Mouse (Mus musculus) natural killer cell, adult 2 months (primary cell): Measurements from ENCODE around the gene Tekt5.

ENCODE experiments used
- DNase-seq, 2 experiments: peaks; one replicate each; pipeline ENCODE4 v3.0.0; 2022; ENCODE audit warnings: low spot score in 2 of 2

Gene Tekt5

DNA sequence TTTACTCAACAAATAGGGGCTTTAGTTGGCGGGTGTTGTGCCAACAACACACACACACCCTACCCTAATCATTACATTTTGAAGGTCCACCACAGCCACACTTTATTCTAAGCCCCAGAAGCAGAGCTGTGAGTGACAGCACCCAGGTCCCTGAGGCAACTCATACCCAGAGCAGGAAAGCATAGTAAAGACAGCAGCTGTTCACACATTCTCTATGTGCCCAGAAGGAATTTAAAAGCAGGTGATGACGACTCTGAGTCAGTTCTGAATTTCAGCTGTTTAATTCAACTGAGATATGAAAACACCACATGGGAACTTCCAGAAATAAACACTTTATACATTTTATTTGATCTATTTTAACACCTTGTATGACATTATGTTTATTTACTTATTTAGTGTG lies 15.8 kb downstream of the Tekt5 start:
- no peak for DNase-seq

DNA sequence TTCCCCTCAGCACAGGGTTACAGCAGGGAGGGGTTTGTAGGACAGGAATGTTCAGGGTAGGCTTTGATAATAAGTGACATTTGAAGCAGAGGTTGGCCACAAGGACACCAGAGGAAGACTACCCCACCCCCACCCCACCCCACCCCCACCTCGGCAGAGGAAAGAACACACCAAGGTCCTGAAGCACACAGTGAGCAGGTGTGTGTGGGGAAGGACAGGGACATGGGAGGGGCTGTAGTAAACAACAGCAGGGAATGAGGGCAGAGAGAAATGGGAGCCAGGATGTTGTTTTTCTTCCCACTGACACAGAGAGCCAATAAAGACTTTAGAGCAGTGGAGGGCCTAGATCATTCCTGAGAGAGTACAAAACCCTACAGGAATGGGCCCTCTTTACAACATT lies 18.0 kb downstream of the Tekt5 start:
- no peak for DNase-seq

DNA sequence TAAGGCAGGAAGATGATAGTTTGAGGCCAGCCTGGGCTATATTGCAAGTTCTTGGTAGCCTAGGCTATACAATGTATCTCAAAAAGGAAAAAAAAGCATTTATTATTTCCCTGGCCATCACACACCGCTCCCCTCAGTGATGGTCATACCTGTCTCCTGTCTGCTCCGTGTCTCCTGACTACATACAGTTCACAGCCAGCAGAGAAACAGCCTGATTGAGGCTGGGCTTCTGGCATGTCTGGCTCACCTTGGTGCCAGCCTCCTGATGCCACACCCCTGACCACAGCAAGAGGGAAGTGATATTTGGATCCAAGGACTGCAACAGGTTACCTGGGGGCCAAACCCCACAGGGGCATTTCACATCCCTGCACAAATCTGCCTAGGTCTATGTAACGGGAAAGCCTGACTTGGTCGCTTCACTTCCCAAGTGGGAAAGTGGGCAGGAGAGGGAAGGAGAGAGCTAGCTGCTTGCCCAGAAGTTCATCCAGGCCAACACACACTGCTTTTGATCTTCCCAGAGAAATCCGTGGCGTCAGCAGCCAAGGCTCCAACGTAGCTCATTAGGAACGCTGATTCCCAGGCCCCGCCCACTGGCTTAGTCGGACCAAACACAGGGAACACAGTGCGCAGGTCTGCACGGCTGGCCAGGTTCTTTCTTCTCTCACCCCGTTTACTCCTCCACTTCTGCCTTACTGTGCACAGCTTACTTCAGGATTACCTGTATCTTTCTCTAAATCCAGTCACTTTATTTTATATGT lies 20.9 kb downstream of the Tekt5 start:
- no peak for DNase-seq

DNA sequence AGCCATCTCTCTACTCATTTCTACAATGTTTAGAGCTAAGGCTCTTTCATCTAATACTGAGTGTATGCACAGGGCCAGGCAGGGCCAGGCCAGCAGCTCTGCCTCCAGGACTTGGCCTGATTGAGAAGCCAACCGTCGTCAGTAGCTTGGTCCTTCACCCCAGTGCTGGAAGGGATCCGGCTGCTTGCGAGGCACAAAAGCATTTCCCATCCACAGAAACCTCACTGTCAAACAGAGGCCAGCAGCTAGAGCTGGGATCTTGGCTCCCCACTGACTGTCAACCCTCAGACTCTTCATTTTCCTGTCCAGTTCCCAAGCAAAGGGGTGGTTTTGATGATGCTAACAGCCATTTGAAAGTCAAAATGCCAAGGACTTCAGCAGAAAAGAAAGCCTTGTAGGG lies 22.9 kb downstream of the Tekt5 start:
- DNase-seq: no peak

DNA sequence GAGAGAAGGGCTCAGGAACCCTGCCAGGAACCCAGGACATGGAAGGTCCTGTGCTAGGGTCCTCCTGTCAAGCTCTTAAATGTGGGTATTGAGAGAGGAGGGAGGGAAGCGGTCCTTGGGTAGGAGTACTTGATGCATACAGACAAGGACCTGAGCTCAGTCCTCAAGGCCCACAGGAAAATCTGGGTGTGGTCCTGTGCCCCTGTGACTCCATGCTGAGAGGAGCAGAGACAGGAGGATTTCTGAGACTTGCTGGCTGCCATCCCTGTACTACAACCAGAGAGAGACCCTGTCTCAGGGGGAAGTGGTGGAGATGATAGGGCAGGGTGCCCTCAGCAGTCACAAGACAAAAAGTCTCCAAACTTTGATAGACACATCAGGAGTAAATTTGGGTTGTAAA lies 25.3 kb downstream of the Tekt5 start:
- DNase-seq: no peak

DNA sequence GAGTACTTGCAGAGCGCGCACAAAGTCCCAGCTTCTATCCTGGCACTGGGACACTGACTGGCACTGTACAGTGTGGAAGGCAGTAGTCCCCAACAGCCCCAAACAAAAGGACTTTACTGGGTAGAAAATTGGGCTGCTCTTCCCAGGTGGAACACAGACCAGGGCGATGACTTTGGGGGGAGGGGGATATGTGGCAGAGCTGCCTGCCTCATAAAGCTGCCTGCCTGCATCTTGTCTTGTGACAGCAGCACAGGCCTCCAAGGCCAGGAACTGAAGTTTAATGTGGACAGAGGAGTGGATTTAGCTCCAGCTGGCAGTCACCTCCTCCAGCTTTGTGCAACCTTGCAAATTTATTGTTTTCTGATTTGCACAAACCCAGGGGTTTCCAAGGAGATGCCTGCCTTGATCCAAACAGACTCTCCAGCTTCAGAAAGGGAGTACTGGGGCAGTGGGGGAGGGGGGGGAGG lies 25.8 kb downstream of the Tekt5 start:
- no peak for DNase-seq

DNA sequence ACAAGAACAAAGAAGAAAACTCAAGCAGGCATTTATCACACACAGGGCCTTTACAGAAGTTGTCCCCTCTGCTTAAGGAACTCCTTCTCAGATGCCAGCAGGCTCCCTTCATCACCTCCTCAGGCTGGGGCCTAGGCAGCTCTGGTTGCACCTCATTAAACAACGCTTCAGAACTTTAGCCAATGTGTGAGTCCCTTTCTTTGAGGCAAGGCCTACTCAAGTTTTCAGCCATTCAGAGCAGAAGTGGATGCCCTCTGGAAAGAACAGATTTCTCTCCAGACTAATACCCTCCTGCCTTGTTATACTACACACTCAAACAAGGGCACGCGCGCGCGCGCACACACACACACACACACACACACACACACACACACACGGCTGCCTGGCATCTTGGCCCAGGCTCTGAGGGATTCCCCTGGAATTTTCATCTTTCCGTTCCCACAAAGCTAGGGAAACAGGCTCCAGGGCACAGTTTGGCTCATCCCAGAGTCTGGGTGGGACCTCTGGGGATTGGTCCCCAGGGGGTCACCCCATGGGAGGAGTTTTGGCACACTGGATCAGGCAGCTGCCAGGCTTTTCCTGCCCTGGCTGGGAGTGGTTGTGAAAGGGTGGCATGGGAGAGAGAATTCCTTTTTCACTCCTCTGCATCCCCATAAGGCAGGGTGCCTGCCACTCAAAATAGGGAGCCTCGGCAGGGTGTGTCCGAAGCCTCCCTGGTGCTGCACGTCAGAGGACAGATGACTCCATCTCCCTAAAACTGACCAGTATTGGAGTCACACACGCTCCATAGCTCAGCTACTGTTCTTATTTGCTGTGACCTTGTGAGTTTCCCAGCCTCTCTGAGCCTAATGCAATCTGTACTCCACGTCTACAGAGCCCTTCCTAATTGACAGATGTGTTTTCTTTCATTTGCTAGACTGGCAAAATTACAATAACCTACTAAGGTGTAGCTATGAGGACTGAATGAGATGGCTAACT lies 28.8 kb downstream of the Tekt5 start:
- DNase-seq: no peak

DNA sequence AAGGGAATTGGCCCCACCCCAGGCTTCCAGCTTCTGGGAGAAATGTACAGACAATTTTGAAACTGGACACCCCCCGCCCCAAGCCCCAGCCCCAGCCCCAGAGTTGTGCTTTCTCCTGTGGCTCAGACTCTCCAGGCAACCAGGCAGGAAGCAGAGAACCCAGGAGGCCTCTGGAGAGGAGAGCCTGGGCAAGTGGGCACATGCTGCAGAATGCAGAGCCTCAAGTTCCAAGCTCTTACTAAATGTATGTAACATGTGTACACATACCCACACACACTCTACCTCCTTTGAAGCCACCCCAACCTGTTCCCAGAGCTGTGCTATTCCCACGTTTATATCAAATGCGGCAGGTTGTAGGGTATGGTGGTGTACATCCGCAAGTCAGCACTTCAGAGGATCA lies 29.5 kb downstream of the Tekt5 start:
- DNase-seq: no peak

DNA sequence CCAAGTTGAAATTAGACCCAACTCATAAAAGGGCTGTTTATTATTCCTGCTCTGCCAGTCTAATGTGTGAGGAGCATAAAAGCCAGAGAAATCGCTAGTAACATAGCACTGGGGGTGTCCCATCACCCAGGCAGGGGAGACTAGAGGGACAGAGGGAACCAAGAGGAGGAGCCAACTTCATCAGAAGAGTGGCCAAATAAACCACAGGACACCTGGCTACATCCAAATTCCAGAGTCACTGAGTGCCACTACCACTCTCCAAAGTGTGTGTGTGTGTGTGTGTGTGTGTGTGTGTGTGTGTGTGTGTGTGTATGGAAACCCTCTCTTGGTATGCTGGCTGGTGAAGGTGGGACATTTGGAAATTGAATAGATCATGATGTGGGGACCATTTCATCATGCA lies 32.2 kb downstream of the Tekt5 start:
- DNase-seq: no peak

DNA sequence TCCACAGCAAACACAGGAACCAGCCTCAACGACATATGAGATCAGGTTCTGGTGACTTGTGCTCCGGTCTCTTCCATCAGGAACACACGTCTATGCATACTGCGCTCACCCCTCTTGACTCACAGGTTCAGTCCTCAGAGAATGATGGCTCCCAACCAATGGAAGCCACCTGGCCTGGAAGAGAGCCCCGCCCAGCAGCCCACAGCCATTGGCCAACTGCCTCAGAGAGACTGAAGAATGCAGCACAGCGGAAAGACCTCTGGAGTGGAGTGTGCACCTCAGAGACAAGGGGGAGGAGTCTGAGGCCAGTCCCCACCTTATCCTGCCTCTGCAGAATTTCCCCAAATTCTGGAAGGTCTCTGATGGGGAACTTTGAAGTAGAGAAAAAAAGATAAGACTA lies 36.0 kb downstream of the Tekt5 start:
- no peak for DNase-seq

DNA sequence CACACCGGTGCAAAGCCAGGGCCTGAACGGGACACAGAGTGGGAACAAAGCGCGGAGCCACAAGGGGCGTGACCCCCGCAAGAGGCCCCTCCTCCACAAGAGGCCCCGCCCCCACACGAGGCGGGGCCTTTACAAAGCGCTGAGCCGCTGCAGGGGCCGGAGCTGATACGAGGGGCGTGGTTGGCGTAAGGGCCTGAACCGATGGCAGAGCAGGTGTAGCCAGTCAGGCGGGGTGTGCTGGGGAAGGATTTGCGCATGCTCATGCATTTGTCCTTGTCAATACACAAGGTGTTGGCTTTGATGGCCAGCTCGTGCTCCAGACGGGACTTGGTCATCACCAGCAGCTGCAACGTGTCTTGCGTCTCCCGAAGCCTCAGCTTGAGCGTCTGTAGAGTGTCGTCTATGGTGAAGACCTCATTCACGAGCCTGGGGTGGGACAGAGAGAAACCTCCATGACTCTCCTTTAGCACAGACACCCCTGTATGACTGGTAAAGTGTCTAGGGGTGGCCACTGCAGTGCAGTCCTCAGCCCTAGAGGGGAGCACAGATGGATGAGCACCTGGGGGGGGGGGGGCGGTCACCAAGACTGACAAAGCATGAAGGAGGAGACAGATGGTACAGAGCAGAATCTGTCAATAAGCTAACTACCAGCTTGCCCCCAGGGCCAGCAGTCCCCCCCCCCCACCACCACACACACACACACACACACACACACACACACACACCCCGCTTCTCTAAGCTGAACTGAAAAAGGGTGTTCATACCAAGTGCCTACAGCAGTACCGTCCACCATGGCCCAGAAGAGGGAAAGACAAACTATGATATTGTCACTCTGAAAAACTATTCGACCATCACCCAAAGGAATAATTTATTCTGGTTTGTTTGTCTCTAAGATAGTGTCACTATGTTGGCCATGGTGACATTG lies 37.0 kb downstream of the Tekt5 start:
- peak in 1 of 2 experiments; percentile 15 for DNase-seq

DNA sequence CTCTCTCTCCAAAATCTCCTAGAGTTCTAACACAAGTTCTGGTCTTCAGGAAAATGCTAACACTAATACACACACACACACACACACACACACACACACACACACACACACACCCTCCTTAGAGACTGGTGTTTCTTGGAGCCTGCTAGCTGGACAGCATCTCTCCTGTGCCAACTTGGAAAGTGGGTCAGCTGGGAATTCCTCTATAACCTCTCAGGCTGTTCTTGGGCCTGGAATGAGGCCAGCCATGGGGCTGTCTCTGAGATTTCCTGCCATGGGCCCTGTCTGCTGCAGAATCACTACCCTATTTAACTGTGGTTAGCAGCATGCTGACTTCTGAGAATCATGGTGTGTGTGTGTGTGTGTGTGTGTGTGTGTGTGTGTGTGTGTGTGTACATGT lies 40.3 kb downstream of the Tekt5 start:
- no peak for DNase-seq

DNA sequence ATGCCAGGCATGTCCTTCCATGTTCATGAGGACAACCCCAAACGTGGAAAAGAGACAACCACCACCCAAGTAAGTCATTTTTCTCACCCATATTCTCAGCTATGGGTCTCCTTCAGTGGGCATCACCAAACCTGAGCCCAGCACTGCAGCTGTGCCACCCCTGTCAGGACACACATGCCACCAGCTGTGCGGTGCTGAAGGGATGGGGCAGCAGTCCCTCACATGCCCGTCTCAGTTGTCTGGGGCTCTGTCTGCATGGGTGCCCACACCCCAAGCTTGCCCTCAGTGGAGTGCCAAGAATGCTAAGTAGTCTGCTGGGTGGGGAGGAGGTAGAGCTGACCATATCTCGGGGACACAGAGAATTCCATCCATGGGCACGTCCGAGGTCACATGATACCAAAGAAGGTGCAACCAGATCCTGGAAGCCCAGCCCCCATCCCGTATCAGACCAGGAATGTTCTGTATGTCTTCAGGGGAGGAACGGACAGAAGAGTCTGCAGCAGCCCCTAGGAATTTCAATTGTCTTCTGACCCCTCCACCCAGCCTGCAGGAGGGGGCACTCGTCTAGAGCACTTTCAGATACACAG lies 44.1 kb downstream of the Tekt5 start:
- DNase-seq: no peak

DNA sequence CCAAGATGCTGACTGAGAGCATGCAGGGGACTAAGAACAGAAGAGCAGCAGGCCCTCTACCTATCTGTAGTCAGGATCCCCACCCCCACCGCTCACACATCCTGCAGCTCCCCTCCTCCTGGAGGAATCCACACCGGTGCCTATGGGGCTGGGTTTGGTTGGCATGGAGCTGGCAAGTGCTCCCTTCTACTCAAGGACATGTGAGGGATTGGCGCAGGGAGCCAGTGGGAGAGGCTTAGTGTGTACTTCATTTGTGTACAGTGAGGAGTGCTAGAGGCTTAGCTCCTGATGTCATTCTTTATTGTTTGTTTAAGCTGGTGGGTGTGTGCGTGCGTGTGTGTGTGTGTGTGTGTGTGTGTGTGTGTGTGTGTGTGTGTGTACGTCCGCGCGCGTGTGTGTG lies 45.4 kb downstream of the Tekt5 start:
- DNase-seq: no peak

DNA sequence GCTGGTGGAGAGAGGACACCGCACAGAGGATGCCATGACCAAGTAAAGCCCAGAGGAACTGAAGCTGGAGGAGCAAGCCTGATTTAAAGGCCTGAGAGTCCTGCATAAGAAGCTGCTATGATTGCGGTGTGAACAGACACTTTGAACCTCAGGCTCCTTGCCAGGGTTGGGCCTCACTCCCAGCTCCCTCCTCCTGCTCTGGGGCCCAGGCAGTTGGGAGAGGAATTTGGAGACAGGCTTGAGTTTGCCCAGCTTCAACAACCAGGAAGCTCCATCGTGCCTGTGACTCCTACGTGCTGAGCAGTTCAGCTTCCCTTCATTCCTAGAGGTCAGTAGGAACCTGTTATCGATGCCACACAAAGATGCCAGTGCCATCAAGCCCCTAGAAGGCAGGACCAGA lies 45.9 kb downstream of the Tekt5 start:
- DNase-seq: no peak

DNA sequence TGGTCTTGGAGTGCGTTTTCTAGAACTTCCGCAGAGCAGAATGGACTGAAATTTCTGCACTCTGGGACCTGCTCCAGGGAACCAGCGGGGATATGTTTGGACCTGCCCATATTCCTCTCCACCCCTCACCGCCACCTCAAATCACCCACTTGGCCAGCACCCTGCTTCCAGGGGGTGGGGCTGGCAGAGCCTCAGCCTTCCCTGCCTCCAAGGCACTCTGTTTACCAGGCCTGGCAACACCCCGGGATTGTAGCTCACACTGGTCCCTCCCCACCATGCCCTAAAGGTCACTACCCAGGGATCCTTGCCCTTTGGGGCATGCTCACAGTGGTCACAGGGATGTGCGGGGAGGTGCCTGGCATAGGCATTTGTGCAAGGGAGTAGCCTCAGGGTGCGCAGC lies 47.7 kb downstream of the Tekt5 start:
- DNase-seq: no peak

DNA sequence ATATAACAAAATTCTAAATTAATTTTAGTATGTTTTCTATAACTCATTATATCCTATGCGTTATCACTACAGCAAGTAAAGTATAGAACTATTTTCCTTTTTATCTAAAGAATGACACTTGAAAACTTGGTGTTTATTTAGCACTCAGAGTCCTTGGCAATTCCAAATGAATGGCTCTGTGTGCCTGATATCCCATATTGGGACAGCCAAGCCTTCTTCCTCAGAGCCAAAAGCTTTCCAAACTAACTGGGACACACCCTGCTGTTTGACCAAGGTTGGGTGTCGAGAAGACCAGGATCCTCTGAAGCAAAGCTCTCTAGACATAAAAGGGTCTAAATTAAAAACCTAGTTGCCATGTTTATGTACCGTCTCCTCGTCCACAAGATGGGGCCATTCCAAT lies 54.2 kb downstream of the Tekt5 start:
- DNase-seq: no peak

DNA sequence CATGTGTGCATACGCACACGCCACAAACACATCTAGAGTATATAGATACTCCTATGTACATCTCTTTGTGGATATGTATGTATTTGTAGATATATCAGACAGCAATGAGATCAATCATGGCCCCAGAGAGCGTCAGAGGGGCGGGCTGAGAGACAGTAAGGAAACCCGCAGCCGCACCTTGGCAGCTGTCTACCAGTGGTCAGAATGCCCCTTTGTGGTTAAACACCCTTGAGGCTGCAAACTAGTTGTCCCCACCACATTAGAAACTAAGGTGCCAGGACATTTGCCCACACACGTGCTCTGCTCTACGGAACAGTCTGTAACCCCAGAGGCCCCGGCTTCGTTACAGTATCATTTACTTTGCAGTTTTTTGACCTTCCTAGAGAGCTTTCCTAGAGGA lies 55.4 kb downstream of the Tekt5 start:
- no peak for DNase-seq

DNA sequence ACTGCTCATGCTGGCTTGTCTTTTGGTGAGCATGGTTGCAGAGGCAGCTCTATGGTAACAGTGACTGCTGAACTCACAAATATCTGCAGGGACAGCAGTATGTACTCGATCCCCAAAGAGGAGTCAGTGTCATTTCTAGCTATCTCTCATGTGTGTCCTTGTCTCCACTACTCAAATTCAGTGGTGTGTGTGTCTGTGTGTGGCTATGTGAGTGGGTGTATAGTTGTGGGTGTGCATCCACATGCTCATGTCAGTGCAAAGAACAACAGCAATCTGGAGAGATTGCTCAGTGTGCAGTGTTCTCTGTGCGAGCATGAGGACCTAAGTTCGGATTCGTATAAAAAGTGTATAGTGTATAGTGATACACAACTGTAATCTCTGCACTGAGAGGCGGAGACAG lies 56.7 kb downstream of the Tekt5 start:
- no peak for DNase-seq

DNA sequence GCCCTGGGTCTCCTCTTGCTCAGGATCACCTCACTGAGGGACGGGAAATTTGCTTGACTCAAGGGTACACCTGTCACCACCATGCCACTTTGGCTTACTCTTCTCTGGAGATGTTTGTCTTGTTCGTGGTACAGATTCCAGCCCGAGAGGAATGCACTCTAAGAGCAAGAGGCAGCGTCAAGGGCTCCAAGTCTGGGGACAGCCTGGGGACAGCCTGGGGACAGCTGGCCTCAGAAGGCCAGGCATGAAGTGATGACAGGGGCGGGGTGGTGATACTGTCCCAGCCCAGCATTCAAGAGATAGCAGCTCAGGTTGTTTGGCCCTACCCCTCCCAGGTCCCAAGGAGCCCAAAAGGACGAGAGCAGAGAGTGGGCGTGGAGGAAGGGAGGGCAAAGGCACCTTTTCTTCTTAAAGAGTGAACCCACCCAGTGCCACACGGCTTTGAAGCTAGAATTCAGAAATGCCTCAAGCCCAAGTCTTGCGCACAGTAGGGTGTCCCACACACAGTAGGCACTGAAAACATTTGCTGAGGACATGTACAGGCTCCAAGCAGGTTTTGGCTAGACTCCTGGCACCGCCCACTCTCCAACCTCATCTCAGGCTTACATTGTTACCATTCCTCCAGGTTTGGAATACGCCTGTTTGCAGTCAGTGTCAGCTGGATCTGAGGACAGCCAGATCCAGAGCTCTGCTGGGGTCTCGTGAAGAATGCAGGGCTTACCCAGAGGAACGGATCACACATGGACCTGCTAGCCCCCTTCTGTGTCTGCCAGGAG lies 57.7 kb downstream of the Tekt5 start:
- no peak for DNase-seq
